Mouse (Mus musculus): Measurements from ENCODE around the gene Six5. TPM values are rescaled to one million over a fixed set of nuclear protein-coding genes. Genes with fewer than 3 reads are reported as not detected.
"Not testable (repeated sequence)": the region's sequence is repeated elsewhere in the genome, so short reads cannot be mapped to it uniquely, and the experiment has no call there.

Six5 gene
- total RNA-seq (2021): 1 to 10 TPM; 1.6 to 2.6 TPM

GRCm38 (mm10) chr7:19094471-19094825 is at the start of gene Six5:
Gene Six5 (plus strand): TSS chr7:19094594.
- intact Hi-C loops (cut with DNase I): no loop called here
- no peak for DNase-seq (ENCODE audit: low spot score in 2 of 2)

- intact Hi-C loops (cut with DNase I): no loop called here
Observed at GRCm38 (mm10) chr7:19044616-19045015, 49.8 kb upstream of the Six5 start.

GRCm38 (mm10) chr7:19046286-19047069 is 47.9 kb upstream of the Six5 start:
- DNase-seq (ENCODE audit: low spot score in 2 of 2): no peak
- intact Hi-C loops (cut with DNase I): no loop called here

More at GRCm38 (mm10) chr7:19044616-19045015, 49.8 kb upstream of the Six5 start:
- no peak for DNase-seq (ENCODE audit: low spot score in 2 of 2)

GRCm38 (mm10) chr7:19048006-19048527 is 46.3 kb upstream of the Six5 start:
- intact Hi-C loops (cut with DNase I): no loop called here
- no peak for DNase-seq (ENCODE audit: low spot score in 2 of 2)

- no peak for DNase-seq (ENCODE audit: low spot score in 2 of 2)
- intact Hi-C loops (cut with DNase I): no loop called here
Observed at GRCm38 (mm10) chr7:19049252-19049651, 45.1 kb upstream of the Six5 start.

GRCm38 (mm10) chr7:19050172-19050571 is 44.2 kb upstream of the Six5 start:
- peak in 1 of 2 experiments; percentile 72 for DNase-seq (ENCODE audit: low spot score in 2 of 2)

GRCm38 (mm10) chr7:19051161-19051560 is 43.2 kb upstream of the Six5 start:
- no peak for DNase-seq (ENCODE audit: low spot score in 2 of 2)
- intact Hi-C loops (cut with DNase I): no loop called here

More at GRCm38 (mm10) chr7:19050172-19050571, 44.2 kb upstream of the Six5 start:
- intact Hi-C loops (cut with DNase I): no loop called here

- DNase-seq (ENCODE audit: low spot score in 2 of 2): peak; percentile 72 to 76
- intact Hi-C loops (cut with DNase I): no loop called here
Observed at GRCm38 (mm10) chr7:19052345-19053135, 41.9 kb upstream of the Six5 start.

- DNase-seq (ENCODE audit: low spot score in 2 of 2): no peak
- intact Hi-C loops (cut with DNase I): no loop called here
Observed at GRCm38 (mm10) chr7:19053136-19053532, 41.3 kb upstream of the Six5 start.

- DNase-seq (ENCODE audit: low spot score in 2 of 2): no peak
- intact Hi-C loops (cut with DNase I): no loop called here
Observed at GRCm38 (mm10) chr7:19054047-19054776, 40.2 kb upstream of the Six5 start, which contains the start of gene Rsph6a. Gene Rsph6a (plus strand): TSS chr7:19054690.

GRCm38 (mm10) chr7:19054777-19055076 is 39.7 kb upstream of the Six5 start:
- intact Hi-C loops (cut with DNase I): no loop called here
- no peak for DNase-seq (ENCODE audit: low spot score in 2 of 2)

GRCm38 (mm10) chr7:19055108-19055507 is 39.3 kb upstream of the Six5 start:
- DNase-seq (ENCODE audit: low spot score in 2 of 2): no peak
- intact Hi-C loops (cut with DNase I): no loop called here

GRCm38 (mm10) chr7:19057405-19057804 is 37.0 kb upstream of the Six5 start:
- DNase-seq (ENCODE audit: low spot score in 2 of 2): no peak
- intact Hi-C loops (cut with DNase I): no loop called here

GRCm38 (mm10) chr7:19065896-19066295 is 28.5 kb upstream of the Six5 start:
- no peak for DNase-seq (ENCODE audit: low spot score in 2 of 2)
- intact Hi-C loops (cut with DNase I): no loop called here

GRCm38 (mm10) chr7:19067063-19067462 is 27.3 kb upstream of the Six5 start:
- DNase-seq (ENCODE audit: low spot score in 2 of 2): no peak
- intact Hi-C loops (cut with DNase I): no loop called here

GRCm38 (mm10) chr7:19067935-19068334 is 26.5 kb upstream of the Six5 start:
- no peak for DNase-seq (ENCODE audit: low spot score in 2 of 2)
- intact Hi-C loops (cut with DNase I): no loop called here

GRCm38 (mm10) chr7:19068707-19069106 is 25.7 kb upstream of the Six5 start:
- no peak for DNase-seq (ENCODE audit: low spot score in 2 of 2)
- intact Hi-C loops (cut with DNase I): no loop called here

- no peak for DNase-seq (ENCODE audit: low spot score in 2 of 2)
- intact Hi-C loops (cut with DNase I): no loop called here
Observed at GRCm38 (mm10) chr7:19069500-19069899, 24.9 kb upstream of the Six5 start.

- intact Hi-C loops (cut with DNase I); DNase-seq (ENCODE audit: low spot score in 2 of 2): not testable (repeated sequence)
Observed at GRCm38 (mm10) chr7:19071024-19071423, 23.4 kb upstream of the Six5 start.

- intact Hi-C loops (cut with DNase I): no loop called here
- no peak for DNase-seq (ENCODE audit: low spot score in 2 of 2)
Observed at GRCm38 (mm10) chr7:19073504-19073903, 20.9 kb upstream of the Six5 start.
